Mouse (Mus musculus) liver, adult 2 months (tissue): ENCODE results near the gene Sipa1l1. TPM values are rescaled to one million over a fixed set of nuclear protein-coding genes. Genes with fewer than 3 reads are reported as not detected.

ENCODE experiments used
- DNase-seq: peaks from one replicate; pipeline ENCODE4 v3.0.0-alpha.2; 2011; ENCODE audit warnings: low read depth, low spot score; ENCODE audit errors: extremely low read depth
- H3K27ac ChIP-seq: fragments of 200-500 bp; replicated peaks from 2 replicates; pipeline ENCODE4 v1.5.1; 2012; ENCODE audit warnings: low read depth, mild to moderate bottlenecking, control low read depth, inconsistent platforms, low read length; ENCODE audit not compliant: insufficient read depth
- H3K27me3 ChIP-seq: fragments of 200-500 bp; 2 replicates; pipeline ENCODE4 v1.6.1; 2012; ENCODE audit warnings: mild to moderate bottlenecking, moderate library complexity, low read length, inconsistent platforms; ENCODE audit not compliant: control insufficient read depth, insufficient read depth
- H3K36me3 ChIP-seq: fragments of 200-500 bp; 2 replicates; pipeline ENCODE4 v1.6.1; 2012; ENCODE audit warnings: low read length, inconsistent platforms; ENCODE audit not compliant: control insufficient read depth, insufficient read depth
- H3K4me1 ChIP-seq: fragments of 200-500 bp; 2 replicates; pipeline ENCODE4 v1.6.1; 2011; ENCODE audit warnings: low read length; ENCODE audit not compliant: control insufficient read depth, insufficient read depth
- H3K4me3 ChIP-seq: fragments of 200-500 bp; 2 replicates; pipeline ENCODE4 v1.5.1; 2011; ENCODE audit warnings: low read depth, mild to moderate bottlenecking, control low read depth, low read length, moderate library complexity; ENCODE audit not compliant: insufficient read depth
- H3K79me2 ChIP-seq: fragments of 200-500 bp; 2 replicates; pipeline ENCODE4 v1.6.1; 2012; ENCODE audit warnings: inconsistent platforms, mild to moderate bottlenecking, low read length, moderate library complexity; ENCODE audit not compliant: control insufficient read depth, insufficient read depth
- H3K9ac ChIP-seq: fragments of 200-500 bp; 2 replicates; pipeline ENCODE4 v1.6.1; 2012; ENCODE audit warnings: low read depth, mild to moderate bottlenecking, control low read depth, inconsistent platforms, low read length
- CTCF ChIP-seq: fragments of 200-500 bp; IDR thresholded peaks from 2 replicates; pipeline ENCODE4 v1.5.1; 2011; ENCODE audit warnings: low read depth, low read length, control low read depth
- POLR2A ChIP-seq: fragments of 200-500 bp; IDR thresholded peaks from 2 replicates; pipeline ENCODE4 v1.6.1; 2011; ENCODE audit warnings: low read length, control low read depth; ENCODE audit not compliant: insufficient read depth; ENCODE audit errors: extremely low read depth
- WGBS: fragments of 180-500 bp; shearing (Covaris S2); methylation state at CpG from one replicate; pipeline ENCODE4 v1.1.7; 2018; 5-methylcytosine and 5-hydroxymethylcytosine counted together
- polyA plus RNA-seq: library from polyadenylated mRNA; depleted of rRNA; stranded (reverse); fragments of >200 nt; gene quantifications from 2 replicates; pipeline ENCODE4 v1.2.3, GENCODE M21; 2012
- total RNA-seq: library from RNA; depleted of rRNA; stranded (reverse); fragments of >200 nt; gene quantifications from 2 replicates; pipeline ENCODE4 v1.2.3, GENCODE M21; 2014

Sipa1l1 gene
- total and polyA plus RNA-seq, 2 experiments: 10.3 to 13.7 TPM

GRCm38 (mm10) chr12:82495936-82496335 is 326.8 kb downstream of the Sipa1l1 start:
- no peak overlapping the region for H3K4me3 ChIP-seq
- no peaks in the 10 kb centered on the region for H3K79me2 ChIP-seq
- TF ChIP-seq POLR2A: no peak
- TF ChIP-seq CTCF: no peak
- H3K27ac ChIP-seq: no peak overlapping the region
- no peaks in the 10 kb centered on the region for H3K4me1 ChIP-seq
- H3K9ac ChIP-seq: no peak overlapping the region
- DNase-seq: no peak
- H3K36me3 ChIP-seq: no peaks in the 10 kb centered on the region
- H3K27me3 ChIP-seq: no peaks in the 10 kb centered on the region
- 81% methylated on average over 4 of the region's 4 CpGs for WGBS

GRCm38 (mm10) chr12:82497866-82498631 is 328.9 kb downstream of the Sipa1l1 start:
- DNase-seq: no peak
- H3K27ac ChIP-seq: no peak overlapping the region
- no peaks in the 10 kb centered on the region for H3K27me3 ChIP-seq
- WGBS: 60% methylated on average over 11 of the region's 11 CpGs
- no peak overlapping the region for H3K9ac ChIP-seq
- H3K4me1 ChIP-seq: no peaks in the 10 kb centered on the region
- H3K4me3 ChIP-seq: no peak overlapping the region
- no peaks in the 10 kb centered on the region for H3K36me3 ChIP-seq
- H3K79me2 ChIP-seq: no peaks in the 10 kb centered on the region
- TF ChIP-seq POLR2A (no peak), CTCF (peak; percentile 32; the same call in 1 of the 2 replicates)

GRCm38 (mm10) chr12:82498701-82499100 is 329.6 kb downstream of the Sipa1l1 start:
- WGBS: 93% methylated on average over 4 of the region's 4 CpGs
- no peak for DNase-seq
- no peaks in the 10 kb centered on the region for H3K4me1 ChIP-seq
- no peaks in the 10 kb centered on the region for H3K27me3 ChIP-seq
- H3K4me3 ChIP-seq: no peak overlapping the region
- no peaks in the 10 kb centered on the region for H3K36me3 ChIP-seq
- TF ChIP-seq POLR2A (no peak), CTCF (no peak)
- H3K79me2 ChIP-seq: no peaks in the 10 kb centered on the region
- H3K9ac ChIP-seq: no peak overlapping the region
- no peak overlapping the region for H3K27ac ChIP-seq

GRCm38 (mm10) chr12:82499731-82500130 is 330.6 kb downstream of the Sipa1l1 start:
- Histone ChIP-seq H3K27ac (no peak overlapping the region), H3K79me2 (no peaks in the 10 kb centered on the region), H3K4me1 (no peaks in the 10 kb centered on the region), H3K36me3 (no peaks in the 10 kb centered on the region), H3K4me3 (no peak overlapping the region), H3K9ac (no peak overlapping the region), H3K27me3 (no peaks in the 10 kb centered on the region)
- DNase-seq: no peak
- no peak for TF ChIP-seq CTCF
- TF ChIP-seq POLR2A: no peak
- WGBS: 87% methylated on average over 5 of the region's 5 CpGs
